Mouse (Mus musculus) heart, adult 2 months (tissue): Measurements from ENCODE around the gene Hist4h4. TPM values are rescaled to one million over a fixed set of nuclear protein-coding genes. Genes with fewer than 3 reads are reported as not detected.

Experiments used
- DNase-seq, 2 experiments: peaks; one replicate each; pipeline ENCODE4 v3.0.0; 2021
- H3K27ac ChIP-seq: fragments of 200-600 bp; 2 replicates; pipeline ENCODE4 v1.8.1; 2022
- H3K27me3 ChIP-seq: fragments of 200-500 bp; 2 replicates; pipeline ENCODE4 v1.6.1; 2012; ENCODE audit warnings: mild to moderate bottlenecking, low read length, inconsistent platforms, mixed read lengths; ENCODE audit not compliant: control insufficient read depth, insufficient read depth
- H3K36me3 ChIP-seq: fragments of 200-500 bp; 2 replicates; pipeline ENCODE4 v1.6.1; 2012; ENCODE audit warnings: low read length, inconsistent platforms; ENCODE audit not compliant: control insufficient read depth, insufficient read depth
- H3K4me1 ChIP-seq: fragments of 200-500 bp; 2 replicates; pipeline ENCODE4 v1.6.1; 2011; ENCODE audit warnings: low read length; ENCODE audit not compliant: control insufficient read depth, insufficient read depth
- H3K4me3 ChIP-seq: fragments of 200-600 bp; 2 replicates; pipeline ENCODE4 v1.8.1; 2022
- H3K79me2 ChIP-seq: fragments of 200-500 bp; replicated peaks from 2 replicates; pipeline ENCODE4 v1.6.1; 2012; ENCODE audit warnings: mild to moderate bottlenecking, inconsistent platforms, low read length, moderate library complexity, mixed read lengths; ENCODE audit not compliant: control insufficient read depth, insufficient read depth
- H3K9ac ChIP-seq: fragments of 200-500 bp; 2 replicates; pipeline ENCODE4 v1.6.1; 2012; ENCODE audit warnings: low read depth, mild to moderate bottlenecking, control low read depth, inconsistent platforms, low read length, mixed read lengths
- CTCF ChIP-seq: fragments of 200-600 bp; IDR thresholded peaks from 2 replicates; pipeline ENCODE4 v1.8.1; 2022; ENCODE audit warnings: antibody characterized with exemption, mild to moderate bottlenecking, moderate library complexity
- EP300 ChIP-seq: fragments of 200-500 bp; IDR thresholded peaks from 2 replicates; pipeline ENCODE4 v1.6.1; 2011; ENCODE audit warnings: low read depth, low read length, control low read depth; ENCODE audit not compliant: insufficient read depth
- POLR2A ChIP-seq: fragments of 200-500 bp; IDR thresholded peaks from 2 replicates; pipeline ENCODE4 v1.6.1; 2011; ENCODE audit warnings: mild to moderate bottlenecking, low read depth, low read length, control low read depth; ENCODE audit not compliant: insufficient read depth
- WGBS: fragments of 180-500 bp; shearing (Covaris S2); methylation state at CpG from one replicate; pipeline ENCODE4 v1.1.7; 2018; 5-methylcytosine and 5-hydroxymethylcytosine counted together
- intact Hi-C: fragments of 180-260 bp; cut with DNase I; formaldehyde crosslinking; loops from one replicate; pipeline ENCODE4 v1.15.1; 2025
- polyA plus RNA-seq: library from polyadenylated mRNA; depleted of rRNA; stranded (reverse); fragments of >200 nt; gene quantifications from 2 replicates; pipeline ENCODE4 v1.2.3, GENCODE M21; 2012
- total RNA-seq, 2 experiments: library from RNA; stranded (reverse); gene quantifications; 2 replicates each; pipeline ENCODE4 v1.2.3; 2021

Hist4h4 gene
- total and polyA plus RNA-seq, 3 experiments = 0.16 to 6.5 (median 5.9) TPM

GRCm38 (mm10) chr6:136811196-136811595 is 7.0 kb upstream of the Hist4h4 start:
- 0 out of 2 replicates have a peak, but pooled peaks cover 3% of the 10 kb centered on the region for H3K36me3 ChIP-seq
- H3K79me2 ChIP-seq = no peaks in the 10 kb centered on the region
- no peaks in the 10 kb centered on the region for H3K27me3 ChIP-seq
- intact Hi-C loops = no loop called here
- H3K9ac ChIP-seq = no peak overlapping the region
- no peaks in the 10 kb centered on the region; the same call in 1 of the 2 replicates for H3K4me1 ChIP-seq
- H3K4me3 ChIP-seq = no peak overlapping the region
- WGBS = 88% methylated on average over 10 of the region's 10 CpGs
- no peak for DNase-seq
- TF ChIP-seq EP300 = no peak
- TF ChIP-seq POLR2A = no peak
- no peak for TF ChIP-seq CTCF
- H3K27ac ChIP-seq = no peak overlapping the region

- intact Hi-C loops = no loop called here
- H3K9ac ChIP-seq = no peak overlapping the region
- no peaks in the 10 kb centered on the region for H3K36me3 ChIP-seq
- TF ChIP-seq POLR2A = no peak
- TF ChIP-seq EP300 = no peak
- TF ChIP-seq CTCF = no peak
- H3K27ac ChIP-seq = no peak overlapping the region
- 58% methylated on average over 13 of the region's 13 CpGs for WGBS
- peak overlapping the region; percentile 79; the same call in 1 of the 2 replicates for H3K4me3 ChIP-seq
- no peaks in the 10 kb centered on the region for H3K27me3 ChIP-seq
- H3K79me2 ChIP-seq = no peaks in the 10 kb centered on the region
- H3K4me1 ChIP-seq = peaks cover 1% of the 10 kb centered on the region; the same call in 1 of the 2 replicates
- no peak for DNase-seq
Measured at GRCm38 (mm10) chr6:136809673-136810072, 5.5 kb upstream of the Hist4h4 start.

GRCm38 (mm10) chr6:136809077-136809476 is 4.9 kb upstream of the Hist4h4 start:
- TF ChIP-seq POLR2A = no peak
- TF ChIP-seq CTCF = no peak
- 0 out of 2 replicates have a peak, but pooled peaks have one; percentile 36 for TF ChIP-seq EP300
- Histone ChIP-seq H3K27ac (peak overlapping the region; percentile 54; the same call in 1 of the 2 replicates), H3K27me3 (no peaks in the 10 kb centered on the region), H3K4me1 (peaks cover 1% of the 10 kb centered on the region; the same call in 1 of the 2 replicates), H3K9ac (peak overlapping the region; percentile 82; the same call in 1 of the 2 replicates), H3K4me3 (peak overlapping the region; percentile 79), H3K79me2 (no peaks in the 10 kb centered on the region), H3K36me3 (no peaks in the 10 kb centered on the region)
- intact Hi-C loops = no loop called here
- whole genome bisulfite sequencing = 17% methylated on average over 14 of the region's 14 CpGs
- DNase-seq = peak; percentile 52 to 64

- TF ChIP-seq POLR2A (no peak), CTCF (no peak), EP300 (no peak)
- H3K79me2 ChIP-seq = no peaks in the 10 kb centered on the region
- H3K36me3 ChIP-seq = no peaks in the 10 kb centered on the region
- peak overlapping the region; percentile 82 for H3K9ac ChIP-seq
- DNase-seq = no peak
- peak overlapping the region; percentile 54 for H3K27ac ChIP-seq
- no peaks in the 10 kb centered on the region for H3K27me3 ChIP-seq
- WGBS = under 1% methylated on average over 28 of the region's 28 CpGs
- peaks cover 1% of the 10 kb centered on the region; the same call in 1 of the 2 replicates for H3K4me1 ChIP-seq
- H3K4me3 ChIP-seq = peak overlapping the region; percentile 79
- intact Hi-C loops = no loop called here
Measured at GRCm38 (mm10) chr6:136808631-136809046, 4.4 kb upstream of the Hist4h4 start.

- Histone ChIP-seq H3K4me1 (peaks cover 4% of the 10 kb centered on the region), H3K27me3 (no peaks in the 10 kb centered on the region), H3K27ac (peak within 1 kb of the TSS; percentile 75), H3K4me3 (peak within 1 kb of the TSS; percentile 79), H3K9ac (peak within 1 kb of the TSS; percentile 82), H3K79me2 (no peaks in the 10 kb centered on the region), H3K36me3 (no peaks in the 10 kb centered on the region)
- intact Hi-C loops = no loop called here
- peak; percentile 98 to 100 for DNase-seq
- under 1% methylated on average over 27 of the region's 34 CpGs for WGBS
- no peak for TF ChIP-seq CTCF
- TF ChIP-seq POLR2A = peak; percentile 53
- TF ChIP-seq EP300 = peak; percentile 47; the same call in 1 of the 2 replicates
Measured at GRCm38 (mm10) chr6:136808014-136808417, 3.8 kb upstream of the Hist4h4 start, which contains the start of gene H2afj. H2afj (plus strand) TSS chr6:136808244.

GRCm38 (mm10) chr6:136807395-136808013 is 3.3 kb upstream of the Hist4h4 start:
- H3K27me3 ChIP-seq = no peaks in the 10 kb centered on the region
- TF ChIP-seq POLR2A (no peak), CTCF (no peak), EP300 (no peak)
- no peaks in the 10 kb centered on the region for H3K36me3 ChIP-seq
- no peaks in the 10 kb centered on the region for H3K79me2 ChIP-seq
- peak overlapping the region; percentile 22 for H3K9ac ChIP-seq
- 40% methylated on average over 18 of the region's 18 CpGs for WGBS
- H3K27ac ChIP-seq = peak overlapping the region; percentile 75
- intact Hi-C loops = no loop called here
- H3K4me3 ChIP-seq = peak overlapping the region; percentile 51
- DNase-seq = no peak
- peaks cover 4% of the 10 kb centered on the region for H3K4me1 ChIP-seq
